Mouse (Mus musculus): Measurements from ENCODE around the gene Ogfrl1.

GRCm38 (mm10) chr1:23399552-23399951 lies 2.0 kb upstream of the Ogfrl1 start:
- TF ChIP-seq CTCF (IDR thresholded peaks at IDR 0.05; ENCODE audit: borderline replicate concordance, insufficient read depth, low read depth, low read length) (no peak), POLR2A (IDR thresholded peaks at IDR 0.05; ENCODE audit: borderline replicate concordance, insufficient read depth, low read length) (no peak)

Data from cerebellum, adult 2 months (tissue).